Mouse (Mus musculus) CH12.LX (cell line): Measurements from ENCODE around the gene Keg1.

Experiments
- CTCF ChIP-seq, 2 experiments: IDR thresholded peaks in 1 of 2; conservative IDR thresholded peaks in 1 of 2; 2 replicates each; pipeline ENCODE4 v1.5.1; 2011 to 2012; ENCODE audit warnings: low read depth in 2 of 2, low read length in 2 of 2, improper control_type of control experiment in 1 of 2, inconsistent platforms in 1 of 2, mild to moderate bottlenecking in 1 of 2, moderate library complexity in 1 of 2
- MAX ChIP-seq: IDR thresholded peaks from 2 replicates; pipeline ENCODE4 v1.6.1; 2011; ENCODE audit warnings: low read length, improper control_type of control experiment
- MXI1 ChIP-seq: IDR thresholded peaks from 2 replicates; pipeline ENCODE4 v1.6.1; 2011; ENCODE audit warnings: mild to moderate bottlenecking, low read depth, low read length, improper control_type of control experiment
- POLR2A ChIP-seq: IDR thresholded peaks from 2 replicates; pipeline ENCODE4 v1.6.1; 2011; ENCODE audit warnings: low read depth, mild to moderate bottlenecking, improper control_type of control experiment, low read length
- POLR2AphosphoS2 ChIP-seq: IDR thresholded peaks from 2 replicates; pipeline ENCODE4 v1.6.1; 2011; ENCODE audit warnings: low read depth, low read length, improper control_type of control experiment
- RCOR1 ChIP-seq: conservative IDR thresholded peaks from 2 replicates; pipeline ENCODE4 v1.6.1; 2012; ENCODE audit warnings: low read depth, mild to moderate bottlenecking, inconsistent platforms, low read length, improper control_type of control experiment
- ZMIZ1 ChIP-seq: IDR thresholded peaks from 2 replicates; pipeline ENCODE4 v1.6.1; 2012; ENCODE audit warnings: low read depth, mild to moderate bottlenecking, inconsistent platforms, low read length, improper control_type of control experiment

GRCm38 (mm10) chr19:12762212-12763130 is 66.9 kb downstream of the Keg1 start:
- TF ChIP-seq POLR2A (no peak), CTCF (conservative IDR thresholded peaks at IDR 0.05 in 1 of 2, IDR thresholded peaks at IDR 0.05 in 1 of 2; ENCODE audit: low read depth in 2 of 2, low read length in 2 of 2) (peak in 1 of 2 experiments; percentile 58; a peak in 2 of 4 replicates), POLR2AphosphoS2 (no peak), MXI1 (no peak), ZMIZ1 (no peak), RCOR1 (no peak), MAX (no peak)
